Mouse (Mus musculus) olfactory bulb, adult 2 months (tissue): ENCODE results near the gene Kcnk1.

Experiments
- CTCF ChIP-seq: fragments of 200-500 bp; IDR thresholded peaks from 2 replicates; pipeline ENCODE4 v1.5.1; 2012; ENCODE audit warnings: low read depth, mild to moderate bottlenecking, low read length, moderate library complexity; ENCODE audit not compliant: insufficient read depth
- POLR2A ChIP-seq: fragments of 200-500 bp; IDR thresholded peaks from 2 replicates; pipeline ENCODE4 v1.6.1; 2012; ENCODE audit warnings: mild to moderate bottlenecking, low read depth, low read length, moderate library complexity; ENCODE audit not compliant: insufficient read depth

DNA sequence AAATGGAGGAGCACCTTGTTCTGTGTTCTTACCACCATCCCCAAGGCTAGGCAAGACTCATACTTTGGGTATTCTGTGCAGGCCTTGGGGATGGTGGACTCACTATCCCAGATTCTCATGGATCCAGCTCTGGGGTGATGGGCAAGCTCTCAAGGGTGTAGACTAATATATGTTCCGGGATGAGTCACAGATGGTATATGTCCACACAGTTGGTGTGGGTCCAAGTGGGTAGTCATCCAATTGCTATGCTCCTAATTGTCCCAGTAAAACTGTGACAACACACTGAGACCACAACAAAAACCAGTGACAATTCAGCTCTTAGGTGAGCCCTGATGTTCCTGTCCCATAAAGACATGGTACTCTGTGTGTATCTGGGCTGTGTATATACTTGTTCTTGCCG lies 14.0 kb downstream of the Kcnk1 start:
- TF ChIP-seq POLR2A (no peak), CTCF (no peak)
